Mouse (Mus musculus) hindbrain, embryonic 14.5 days (tissue): ENCODE measurements at regions not wholly inside any gene's neighbourhood (a gene's known extent, or its start where the extent isn't known, plus 50 kb on each side); places are given as distances from the start of the nearest gene placed in this dataset.

ENCODE experiments used
- ATAC-seq: fragments of 200-750 bp; cut with Nextera tagmentation; 2 replicates; pipeline ENCODE4 v1.8.0; 2017; ENCODE audit warnings: moderate number of reproducible peaks, mild to moderate bottlenecking, moderate TSS enrichment, moderate library complexity; ENCODE audit not compliant: low FRiP score
- DNase-seq: peaks from one replicate; pipeline ENCODE4 v3.0.0-alpha.2; 2015; ENCODE audit warnings: low spot score
- H3K27ac ChIP-seq: fragments of 300-500 bp; sonication (generic); 2 replicates; pipeline ENCODE4 v1.5.1; 2014; ENCODE audit warnings: mild to moderate bottlenecking, moderate library complexity
- H3K27me3 ChIP-seq: fragments of 300-500 bp; sonication (generic); 2 replicates; pipeline ENCODE4 v1.6.1; 2014; ENCODE audit warnings: mild to moderate bottlenecking, low read length, mixed read lengths; ENCODE audit not compliant: control insufficient read depth, insufficient read depth
- H3K36me3 ChIP-seq: fragments of 300-500 bp; sonication (generic); replicated peaks from 2 replicates; pipeline ENCODE4 v1.6.1; 2014; ENCODE audit not compliant: control insufficient read depth, insufficient read depth
- H3K4me1 ChIP-seq: fragments of 300-500 bp; sonication (generic); replicated peaks from 2 replicates; pipeline ENCODE4 v1.6.1; 2014; ENCODE audit warnings: antibody characterized with exemption, low read length, mixed read lengths; ENCODE audit not compliant: control insufficient read depth, insufficient read depth
- H3K4me2 ChIP-seq: fragments of 300-500 bp; sonication (generic); replicated peaks from 2 replicates; pipeline ENCODE4 v1.6.1; 2014; ENCODE audit warnings: mild to moderate bottlenecking, moderate library complexity
- H3K4me3 ChIP-seq: fragments of 300-500 bp; sonication (generic); replicated peaks from 2 replicates; pipeline ENCODE4 v1.5.1; 2014; ENCODE audit warnings: mild to moderate bottlenecking, low read length
- H3K9ac ChIP-seq: fragments of 300-500 bp; sonication (generic); 2 replicates; pipeline ENCODE4 v1.6.1; 2014
- H3K9me3 ChIP-seq: fragments of 300-500 bp; sonication (generic); 2 replicates; pipeline ENCODE4 v1.6.1; 2016; ENCODE audit warnings: low read length; ENCODE audit not compliant: control insufficient read depth
- WGBS: fragments of 180-500 bp; shearing (Covaris S2); extraction: QIAGEN DNeasy Blood & Tissue Kit; methylation state at CpG from one replicate; pipeline ENCODE4 v1.1.7; 2014; 5-methylcytosine and 5-hydroxymethylcytosine counted together

GRCm38 (mm10) chrX:11466191-11466590 is 138.6 kb downstream of the H2al1j start:
- Histone ChIP-seq H3K36me3 (no peaks in the 10 kb centered on the region), H3K9me3 (no peaks in the 10 kb centered on the region), H3K4me3 (no peak overlapping the region), H3K4me1 (no peaks in the 10 kb centered on the region), H3K27ac (no peak overlapping the region), H3K27me3 (peaks cover 3% of the 10 kb centered on the region; the same call in 1 of the 2 replicates), H3K9ac (no peak overlapping the region), H3K4me2 (no peak overlapping the region)
- no peak for DNase-seq
- ATAC-seq: no peak
- 66% methylated on average over 4 of the region's 4 CpGs for WGBS

- DNase-seq (peak; percentile 51), ATAC-seq (peak; percentile 46; the same call in 1 of the 2 replicates)
- WGBS: 35% methylated on average over 16 of the region's 16 CpGs
- Histone ChIP-seq H3K4me1 (no peaks in the 10 kb centered on the region), H3K4me2 (peak overlapping the region; percentile 5; the same call in 1 of the 2 replicates), H3K9me3 (no peaks in the 10 kb centered on the region), H3K36me3 (no peaks in the 10 kb centered on the region), H3K9ac (no peak overlapping the region), H3K4me3 (no peak overlapping the region), H3K27ac (no peak overlapping the region), H3K27me3 (peaks cover 5% of the 10 kb centered on the region; the same call in 1 of the 2 replicates)
These were observed 152.2 kb downstream of the H2al1j start for GRCm38 (mm10) chrX:11479696-11480339.

- Histone ChIP-seq H3K27me3 (peaks cover 5% of the 10 kb centered on the region; the same call in 1 of the 2 replicates), H3K9ac (no peak overlapping the region), H3K9me3 (no peaks in the 10 kb centered on the region), H3K36me3 (no peaks in the 10 kb centered on the region), H3K27ac (no peak overlapping the region), H3K4me2 (no peak overlapping the region), H3K4me3 (no peak overlapping the region), H3K4me1 (no peaks in the 10 kb centered on the region)
- DNase-seq (no peak), ATAC-seq (no peak)
- WGBS: 69% methylated on average over 7 of the region's 7 CpGs
These were observed 154.5 kb downstream of the H2al1j start for GRCm38 (mm10) chrX:11482141-11482540.

- Histone ChIP-seq H3K4me3 (no peak overlapping the region), H3K4me2 (no peak overlapping the region), H3K27ac (no peak overlapping the region), H3K27me3 (no peaks in the 10 kb centered on the region; the same call in 1 of the 2 replicates), H3K9ac (no peak overlapping the region), H3K4me1 (peaks cover 16% of the 10 kb centered on the region; the same call in 1 of the 2 replicates), H3K9me3 (no peaks in the 10 kb centered on the region), H3K36me3 (no peaks in the 10 kb centered on the region)
- 58% methylated on average over 2 of the region's 2 CpGs for WGBS
- no peak for ATAC-seq
- no peak for DNase-seq
These were observed 159.0 kb downstream of the H2al1j start for GRCm38 (mm10) chrX:11486588-11486987.

GRCm38 (mm10) chrX:11487876-11488275 is 160.3 kb downstream of the H2al1j start:
- Histone ChIP-seq H3K9ac (no peak overlapping the region), H3K9me3 (no peaks in the 10 kb centered on the region), H3K4me1 (peaks cover 20% of the 10 kb centered on the region; the same call in 1 of the 2 replicates), H3K27ac (no peak overlapping the region), H3K4me2 (no peak overlapping the region), H3K36me3 (no peaks in the 10 kb centered on the region), H3K4me3 (no peak overlapping the region), H3K27me3 (no peaks in the 10 kb centered on the region; the same call in 1 of the 2 replicates)
- 75% methylated on average over 5 of the region's 5 CpGs for WGBS
- DNase-seq (no peak), ATAC-seq (no peak)

- no peak overlapping the region for H3K4me3 ChIP-seq
- peaks cover 31% of the 10 kb centered on the region; the same call in 1 of the 2 replicates for H3K4me1 ChIP-seq
- ATAC-seq: no peak
- no peaks in the 10 kb centered on the region for H3K9me3 ChIP-seq
- H3K4me2 ChIP-seq: no peak overlapping the region
- H3K9ac ChIP-seq: no peak overlapping the region
- WGBS: 30% methylated on average over 5 of the region's 5 CpGs
- 0 out of 2 replicates have a peak overlapping the region, but pooled peaks have one; percentile 16 for H3K27ac ChIP-seq
- H3K36me3 ChIP-seq: no peaks in the 10 kb centered on the region
- DNase-seq: no peak
- no peaks in the 10 kb centered on the region; the same call in 1 of the 2 replicates for H3K27me3 ChIP-seq
These were observed 162.6 kb downstream of the H2al1j start for GRCm38 (mm10) chrX:11490146-11490693.

- no peak overlapping the region for H3K27ac ChIP-seq
- no peak overlapping the region for H3K4me3 ChIP-seq
- no peaks in the 10 kb centered on the region for H3K36me3 ChIP-seq
- H3K4me2 ChIP-seq: no peak overlapping the region
- no peaks in the 10 kb centered on the region; the same call in 1 of the 2 replicates for H3K27me3 ChIP-seq
- WGBS: 16% methylated on average over 5 of the region's 5 CpGs
- H3K9ac ChIP-seq: no peak overlapping the region
- no peak for ATAC-seq
- DNase-seq: no peak
- peaks cover 31% of the 10 kb centered on the region; the same call in 1 of the 2 replicates for H3K4me1 ChIP-seq
- H3K9me3 ChIP-seq: no peaks in the 10 kb centered on the region
These were observed 163.6 kb downstream of the H2al1j start for GRCm38 (mm10) chrX:11491235-11491634.

GRCm38 (mm10) chrX:11491676-11492391 is 164.2 kb downstream of the H2al1j start:
- DNase-seq (no peak), ATAC-seq (peak; percentile 26; the same call in 1 of the 2 replicates)
- Histone ChIP-seq H3K4me3 (no peak overlapping the region), H3K4me2 (peak overlapping the region; percentile 42), H3K4me1 (peaks cover 31% of the 10 kb centered on the region; the same call in 1 of the 2 replicates), H3K9me3 (no peaks in the 10 kb centered on the region), H3K9ac (peak overlapping the region; percentile 33; the same call in 1 of the 2 replicates), H3K36me3 (no peaks in the 10 kb centered on the region), H3K27ac (peak overlapping the region; percentile 69), H3K27me3 (no peaks in the 10 kb centered on the region)
- WGBS: 19% methylated on average over 32 of the region's 32 CpGs
